Mouse (Mus musculus) adrenal gland, adult 18-20 months (tissue): ENCODE data around the gene Timm44. TPM values are rescaled to one million over a fixed set of nuclear protein-coding genes. Genes with fewer than 3 reads are reported as not detected.
A peak's percentile ranks its signal among the peaks of the same experiment; 100 is the strongest.

ENCODE experiments used
- DNase-seq, 2 experiments: peaks; one replicate each; pipeline ENCODE4 v3.0.0; 2021 to 2022; ENCODE audit warnings: low spot score in 2 of 2
- long read RNA-seq, 2 experiments: library from polyadenylated mRNA; stranded (forward); transcript quantifications; one replicate each; pipeline ENCODE4 v2.0.0; 2021
- total RNA-seq, 2 experiments: library from RNA; stranded (reverse); gene quantifications; 1 replicate in 1 of 2; 2 replicates in 1 of 2; pipeline ENCODE4 v1.2.3; 2021

The Timm44 gene
- 100 to 1,000 TPM in 1 of 2 experiments, 10 to 100 TPM in 1; 99.4 to 107 TPM for total RNA-seq
- long read RNA-seq, experiment 1, transcript Timm44-201 (13 exons, 1,790 nt) = major isoform, 65 of 80 reads
- long read RNA-seq, experiment 1, partial matches to known transcripts = 1 of 80 reads
- long read RNA-seq, experiment 1, other reads (novel, unspliced or antisense) = 12 of 80 reads
- long read RNA-seq, experiment 2, transcript Timm44-201 (13 exons, 1,790 nt) = major isoform, 147 of 178 reads
- long read RNA-seq, experiment 2, partial matches to known transcripts = 15 of 178 reads
- long read RNA-seq, experiment 2, other reads (novel, unspliced or antisense) = 16 of 178 reads

GRCm38 (mm10) chr8:4275275-4276110 is at the start of gene Timm44:
TSS of gene Timm44 (minus strand) at chr8:4275913.
- peak; percentile 95 for DNase-seq

GRCm38 (mm10) chr8:4324983-4325750 is 49.5 kb upstream of the Timm44 start, which contains the start of the genes Ccl25 and Elavl1:
TSS of gene Ccl25 (plus strand) at chr8:4325210.
TSS of gene Elavl1 (minus strand) at chr8:4325413.
- DNase-seq = peak; percentile 97

GRCm38 (mm10) chr8:4324525-4324924 is 48.8 kb upstream of the Timm44 start:
- DNase-seq = no peak

- DNase-seq = no peak
These were observed 48.2 kb upstream of the Timm44 start for GRCm38 (mm10) chr8:4323917-4324316.

- DNase-seq = peak; percentile 74 to 77
These were observed 46.8 kb upstream of the Timm44 start for GRCm38 (mm10) chr8:4322470-4322869.

GRCm38 (mm10) chr8:4321031-4321430 is 45.3 kb upstream of the Timm44 start:
- DNase-seq = no peak

GRCm38 (mm10) chr8:4320404-4320803 is 44.7 kb upstream of the Timm44 start:
- DNase-seq = no peak

GRCm38 (mm10) chr8:4319573-4319872 is 43.8 kb upstream of the Timm44 start:
- no peak for DNase-seq

GRCm38 (mm10) chr8:4318796-4319572 is 43.3 kb upstream of the Timm44 start:
- DNase-seq = no peak

- no peak for DNase-seq
These were observed 42.4 kb upstream of the Timm44 start for GRCm38 (mm10) chr8:4318124-4318523.

GRCm38 (mm10) chr8:4314852-4315251 is 39.1 kb upstream of the Timm44 start:
- no peak for DNase-seq

- DNase-seq = no peak
These were observed 37.8 kb upstream of the Timm44 start for GRCm38 (mm10) chr8:4313254-4314124.

- no peak for DNase-seq
These were observed 36.4 kb upstream of the Timm44 start for GRCm38 (mm10) chr8:4312104-4312503.

- no peak for DNase-seq
These were observed 30.1 kb upstream of the Timm44 start for GRCm38 (mm10) chr8:4305838-4306237.

GRCm38 (mm10) chr8:4304124-4304547 is 28.4 kb upstream of the Timm44 start:
- DNase-seq = no peak

GRCm38 (mm10) chr8:4297822-4298221 is 22.1 kb upstream of the Timm44 start:
- DNase-seq = no peak

- no peak for DNase-seq
These were observed 17.0 kb upstream of the Timm44 start for GRCm38 (mm10) chr8:4292738-4293137.

- DNase-seq = no peak
These were observed 375 bp upstream of the Timm44 start for GRCm38 (mm10) chr8:4276111-4276465.

- no peak for DNase-seq
These were observed 6.1 kb downstream of the Timm44 start for GRCm38 (mm10) chr8:4269609-4270008.

- no peak for DNase-seq
These were observed 8.1 kb downstream of the Timm44 start for GRCm38 (mm10) chr8:4267627-4268026.
